Mouse (Mus musculus) heart, postnatal 25 days (tissue): Measurements from ENCODE around the gene L3mbtl4. TPM values are rescaled to one million over a fixed set of nuclear protein-coding genes. Genes with fewer than 3 reads are reported as not detected.
"Not testable (repeated sequence)": the region's sequence is repeated elsewhere in the genome, so short reads cannot be mapped to it uniquely, and the experiment has no call there.

Experiments
- DNase-seq: peaks from one replicate; pipeline ENCODE4 v3.0.0; 2022; ENCODE audit warnings: low spot score
- intact Hi-C: fragments of 180-260 bp; cut with DNase I; formaldehyde crosslinking; loops from one replicate; pipeline ENCODE4 v1.15.1; 2025
- total RNA-seq, 2 experiments: library from RNA; stranded (reverse); gene quantifications; 2 replicates each; pipeline ENCODE4 v1.2.3; 2021

L3mbtl4 gene
- total RNA-seq, 2 experiments from 2014 or later: not detected

GRCm38 (mm10) chr17:68357687-68358086 lies 84.1 kb downstream of the L3mbtl4 start:
- no peak for DNase-seq
- intact Hi-C loops: no loop called here

GRCm38 (mm10) chr17:68371101-68371500 lies 97.5 kb downstream of the L3mbtl4 start:
- intact Hi-C loops: no loop called here
- DNase-seq: no peak

- intact Hi-C loops: no loop called here
- DNase-seq: no peak
Measured at GRCm38 (mm10) chr17:68388481-68388880, 114.9 kb downstream of the L3mbtl4 start.

GRCm38 (mm10) chr17:68405993-68406392 lies 132.4 kb downstream of the L3mbtl4 start:
- intact Hi-C loops: no loop called here
- no peak for DNase-seq

- DNase-seq, intact Hi-C loops: not testable (repeated sequence)
Measured at GRCm38 (mm10) chr17:68407121-68407520, 133.5 kb downstream of the L3mbtl4 start.

- intact Hi-C loops: no loop called here
- no peak for DNase-seq
Measured at GRCm38 (mm10) chr17:68422663-68423498, 149.3 kb downstream of the L3mbtl4 start.

- intact Hi-C loops: no loop called here
- no peak for DNase-seq
Measured at GRCm38 (mm10) chr17:68433576-68433975, 160.0 kb downstream of the L3mbtl4 start.

GRCm38 (mm10) chr17:68450921-68451320 lies 177.3 kb downstream of the L3mbtl4 start:
- intact Hi-C loops: no loop called here

GRCm38 (mm10) chr17:68461471-68461870 lies 187.9 kb downstream of the L3mbtl4 start:
- DNase-seq: no peak
- intact Hi-C loops: no loop called here

More at GRCm38 (mm10) chr17:68450921-68451320, 177.3 kb downstream of the L3mbtl4 start:
- no peak for DNase-seq

- intact Hi-C loops: no loop called here
- no peak for DNase-seq
Measured at GRCm38 (mm10) chr17:68467311-68467710, 193.7 kb downstream of the L3mbtl4 start.

- no peak for DNase-seq
- intact Hi-C loops: no loop called here
Measured at GRCm38 (mm10) chr17:68490065-68490691, 216.6 kb downstream of the L3mbtl4 start.

GRCm38 (mm10) chr17:68492231-68492630 lies 218.6 kb downstream of the L3mbtl4 start:
- no peak for DNase-seq
- intact Hi-C loops: no loop called here

GRCm38 (mm10) chr17:68502998-68503397 lies 229.4 kb downstream of the L3mbtl4 start:
- intact Hi-C loops, DNase-seq: not testable (repeated sequence)

GRCm38 (mm10) chr17:68559698-68560097 lies 286.1 kb downstream of the L3mbtl4 start:
- DNase-seq: no peak
- intact Hi-C loops: no loop called here

- intact Hi-C loops: no loop called here
- DNase-seq: no peak
Measured at GRCm38 (mm10) chr17:68560264-68560663, 286.7 kb downstream of the L3mbtl4 start.

- intact Hi-C loops: no loop called here
- DNase-seq: no peak
Measured at GRCm38 (mm10) chr17:68571806-68572205, 298.2 kb downstream of the L3mbtl4 start.

GRCm38 (mm10) chr17:68585195-68585594 lies 311.6 kb downstream of the L3mbtl4 start:
- intact Hi-C loops: no loop called here
- DNase-seq: no peak

GRCm38 (mm10) chr17:68591619-68592018 lies 318.0 kb downstream of the L3mbtl4 start:
- no peak for DNase-seq
- intact Hi-C loops: no loop called here

GRCm38 (mm10) chr17:68602744-68603143 lies 329.1 kb downstream of the L3mbtl4 start:
- intact Hi-C loops: no loop called here

GRCm38 (mm10) chr17:68607691-68608090 lies 334.1 kb downstream of the L3mbtl4 start:
- DNase-seq: no peak
- intact Hi-C loops: no loop called here

More at GRCm38 (mm10) chr17:68602744-68603143, 329.1 kb downstream of the L3mbtl4 start:
- no peak for DNase-seq

- no peak for DNase-seq
- intact Hi-C loops: no loop called here
Measured at GRCm38 (mm10) chr17:68611247-68611646, 337.6 kb downstream of the L3mbtl4 start.
